Mouse (Mus musculus) CH12.LX (cell line): Measurements from ENCODE around the gene Cit. TPM values are rescaled to one million over a fixed set of nuclear protein-coding genes. Genes with fewer than 3 reads are reported as not detected.

Source experiments
- DNase-seq: peaks from one replicate; pipeline ENCODE4 v3.0.0-alpha.2; 2013; ENCODE audit errors: extremely low read depth
- H3K27ac ChIP-seq: 2 replicates; pipeline ENCODE4 v1.5.1; 2012; ENCODE audit warnings: low read depth, mild to moderate bottlenecking, control low read depth, moderate library complexity; ENCODE audit not compliant: insufficient read depth
- H3K27me3 ChIP-seq: replicated peaks from 2 replicates; pipeline ENCODE3; 2012; ENCODE audit warnings: inconsistent platforms
- H3K36me3 ChIP-seq, 2 experiments: replicated peaks in 1 of 2; 2 replicates each; pipeline versions ENCODE3 to v1.6.1; 2012; ENCODE audit warnings: inconsistent platforms in 1 of 2, low read length in 1 of 2, mild to moderate bottlenecking in 1 of 2, mixed read lengths in 1 of 2, moderate library complexity in 1 of 2; ENCODE audit not compliant: control insufficient read depth in 1 of 2, insufficient read depth in 1 of 2
- H3K4me1 ChIP-seq, 2 experiments: 2 replicates each; pipeline ENCODE4 v1.6.1; 2012; ENCODE audit warnings: inconsistent platforms in 1 of 2, moderate library complexity in 1 of 2; ENCODE audit not compliant: insufficient read depth in 2 of 2, control insufficient read depth in 1 of 2
- H3K4me2 ChIP-seq: 2 replicates; pipeline ENCODE4 v1.6.1; 2012; ENCODE audit warnings: low read depth, mild to moderate bottlenecking, control low read depth; ENCODE audit not compliant: poor library complexity, insufficient read depth, severe bottlenecking
- H3K4me3 ChIP-seq, 3 experiments: fragments of 150-350 bp in 1 of 3; sonication (generic) in 1 of 3; replicated peaks in 1 of 3; 2 replicates each; pipeline versions ENCODE3 to v1.5.1; 2011 to 2012; ENCODE audit warnings: low read depth in 2 of 3, low read length in 2 of 3, mild to moderate bottlenecking in 2 of 3, moderate library complexity in 2 of 3, control low read depth in 1 of 3, improper control_type of control experiment in 1 of 3, inconsistent platforms in 1 of 3, mixed read lengths in 1 of 3; ENCODE audit not compliant: poor library complexity in 1 of 3
- H3K79me2 ChIP-seq: replicated peaks from 2 replicates; pipeline ENCODE4 v1.6.1; 2012; ENCODE audit warnings: mild to moderate bottlenecking, moderate library complexity; ENCODE audit not compliant: control insufficient read depth, poor library complexity, insufficient read depth, severe bottlenecking; ENCODE audit errors: extremely low read depth
- H3K9ac ChIP-seq: 2 replicates; pipeline ENCODE4 v1.6.1; 2012; ENCODE audit warnings: low read depth, mild to moderate bottlenecking, control low read depth, moderate library complexity; ENCODE audit not compliant: insufficient read depth
- H3K9me3 ChIP-seq: replicated peaks from 2 replicates; pipeline ENCODE3; 2012; ENCODE audit warnings: low read length, inconsistent platforms, mixed read lengths
- BHLHE40 ChIP-seq: IDR thresholded peaks from 2 replicates; pipeline ENCODE4 v1.6.1; 2011; ENCODE audit warnings: mild to moderate bottlenecking, low read depth, low read length, improper control_type of control experiment
- CHD2 ChIP-seq: IDR thresholded peaks from 2 replicates; pipeline ENCODE4 v1.6.1; 2011; ENCODE audit warnings: low read length, improper control_type of control experiment
- E2F4 ChIP-seq: IDR thresholded peaks from 2 replicates; pipeline ENCODE4 v1.6.1; 2011; ENCODE audit warnings: low read depth, low read length, improper control_type of control experiment; ENCODE audit not compliant: insufficient replicate concordance
- ETS1 ChIP-seq: conservative IDR thresholded peaks from 2 replicates; pipeline ENCODE4 v1.6.1; 2012; ENCODE audit warnings: low read depth, mild to moderate bottlenecking, inconsistent platforms, low read length, improper control_type of control experiment, moderate library complexity
- GABPA ChIP-seq: IDR thresholded peaks from 2 replicates; pipeline ENCODE4 v1.6.1; 2012; ENCODE audit warnings: low read depth, low read length, improper control_type of control experiment, inconsistent platforms; ENCODE audit not compliant: insufficient replicate concordance
- HCFC1 ChIP-seq: IDR thresholded peaks from 2 replicates; pipeline ENCODE4 v1.6.1; 2012; ENCODE audit warnings: low read depth, mild to moderate bottlenecking, inconsistent platforms, low read length, improper control_type of control experiment
- IRF4 ChIP-seq: IDR thresholded peaks from 2 replicates; pipeline ENCODE4 v1.6.1; 2014; ENCODE audit warnings: low read depth, mild to moderate bottlenecking, inconsistent platforms, low read length, improper control_type of control experiment
- JUN ChIP-seq: IDR thresholded peaks from 2 replicates; pipeline ENCODE4 v1.6.1; 2011; ENCODE audit warnings: low read depth, mild to moderate bottlenecking, low read length, improper control_type of control experiment, moderate library complexity; ENCODE audit not compliant: insufficient read depth
- JUND ChIP-seq: conservative IDR thresholded peaks from 2 replicates; pipeline ENCODE4 v1.6.1; 2011; ENCODE audit warnings: low read depth, low read length, improper control_type of control experiment
- KAT2A ChIP-seq: IDR thresholded peaks from 2 replicates; pipeline ENCODE4 v1.6.1; 2012; ENCODE audit warnings: low read length, improper control_type of control experiment, inconsistent platforms; ENCODE audit not compliant: insufficient replicate concordance
- MAX ChIP-seq: IDR thresholded peaks from 2 replicates; pipeline ENCODE4 v1.6.1; 2011; ENCODE audit warnings: low read length, improper control_type of control experiment
- MAZ ChIP-seq: IDR thresholded peaks from 2 replicates; pipeline ENCODE4 v1.6.1; 2012; ENCODE audit warnings: low read depth, mild to moderate bottlenecking, inconsistent platforms, low read length, improper control_type of control experiment, moderate library complexity
- MXI1 ChIP-seq: IDR thresholded peaks from 2 replicates; pipeline ENCODE4 v1.6.1; 2011; ENCODE audit warnings: mild to moderate bottlenecking, low read depth, low read length, improper control_type of control experiment
- POLR2A ChIP-seq: IDR thresholded peaks from 2 replicates; pipeline ENCODE4 v1.6.1; 2011; ENCODE audit warnings: low read depth, mild to moderate bottlenecking, improper control_type of control experiment, low read length
- POLR2AphosphoS2 ChIP-seq: IDR thresholded peaks from 2 replicates; pipeline ENCODE4 v1.6.1; 2011; ENCODE audit warnings: low read depth, low read length, improper control_type of control experiment
- SMC3 ChIP-seq: IDR thresholded peaks from 2 replicates; pipeline ENCODE4 v1.6.1; 2011; ENCODE audit warnings: low read depth, low read length, improper control_type of control experiment
- TCF12 ChIP-seq: IDR thresholded peaks from 2 replicates; pipeline ENCODE4 v1.6.1; 2014; ENCODE audit warnings: low read depth, mild to moderate bottlenecking, inconsistent platforms, low read length, improper control_type of control experiment
- UBTF ChIP-seq: IDR thresholded peaks from 2 replicates; pipeline ENCODE4 v1.6.1; 2012; ENCODE audit warnings: low read depth, mild to moderate bottlenecking, inconsistent platforms, low read length, improper control_type of control experiment, moderate library complexity
- USF1 ChIP-seq: IDR thresholded peaks from 2 replicates; pipeline ENCODE4 v1.6.1; 2014; ENCODE audit warnings: low read depth, mild to moderate bottlenecking, inconsistent platforms, low read length, improper control_type of control experiment
- USF2 ChIP-seq: conservative IDR thresholded peaks from 2 replicates; pipeline ENCODE4 v1.6.1; 2011; ENCODE audit warnings: low read depth, low read length, improper control_type of control experiment
- ZNF384 ChIP-seq: IDR thresholded peaks from 2 replicates; pipeline ENCODE4 v1.6.1; 2012; ENCODE audit warnings: low read depth, low read length, improper control_type of control experiment, inconsistent platforms
- dilution Hi-C: fragments of 300-500 bp; cut with MboI; formaldehyde crosslinking; loops from 2 replicates; pipeline ENCODE4 v1.14.3; 2020; ENCODE audit warnings: low sequenced_read_pairs; ENCODE audit not compliant: extremely low pct_unique_long_range_greater_than_20kb, extremely low pct_ligation_motif_present
- in situ Hi-C: fragments of 300-500 bp; cut with MboI; formaldehyde crosslinking; loops from 3 replicates; pipeline ENCODE4 v1.14.3; 2019; ENCODE audit warnings: low sequenced_read_pairs, low pct_ligation_motif_present, low pct_unique_long_range_greater_than_20kb, mixed read lengths
- polyA plus RNA-seq: library from polyadenylated mRNA; unstranded; fragments of >175 nt; gene quantifications from 2 replicates; pipeline ENCODE4 v1.2.1, GENCODE M21; 2012; ENCODE audit warnings: low read depth; ENCODE audit not compliant: insufficient read length
- total RNA-seq, 2 experiments: library from RNA; depleted of rRNA; stranded (reverse); fragments of 300-350 nt in 1 of 2; fragments of >200 nt in 1 of 2; gene quantifications; 2 replicates each; pipeline ENCODE4 v1.2.3; 2012 to 2014

The Cit gene
- total and polyA plus RNA-seq, 3 experiments = 7.0 to 24.9 (median 16.2) TPM

- Histone ChIP-seq H3K36me3 (peaks cover 52 to 89% of the 10 kb centered on the region in 2 experiments), H3K4me1 (no peaks in the 10 kb centered on the region), H3K9ac (no peak overlapping the region), H3K27ac (no peak overlapping the region), H3K4me2 (no peak overlapping the region), H3K27me3 (no peaks in the 10 kb centered on the region), H3K9me3 (no peaks in the 10 kb centered on the region), H3K79me2 (no peaks in the 10 kb centered on the region), H3K4me3 (no peak overlapping the region)
- in situ Hi-C loops = no loop called here
- TF ChIP-seq ETS1 (no peak), MAZ (no peak), MXI1 (no peak), JUND (no peak), UBTF (no peak), E2F4 (no peak), ZNF384 (no peak), SMC3 (no peak), POLR2AphosphoS2 (no peak), GABPA (no peak), MAX (no peak), USF2 (no peak), TCF12 (no peak), JUN (no peak), IRF4 (no peak), USF1 (no peak)
- no peak for DNase-seq
- dilution Hi-C loops = no loop called here
Measured at GRCm38 (mm10) chr5:115859461-115859860, 14.4 kb downstream of the Cit start.

DNA sequence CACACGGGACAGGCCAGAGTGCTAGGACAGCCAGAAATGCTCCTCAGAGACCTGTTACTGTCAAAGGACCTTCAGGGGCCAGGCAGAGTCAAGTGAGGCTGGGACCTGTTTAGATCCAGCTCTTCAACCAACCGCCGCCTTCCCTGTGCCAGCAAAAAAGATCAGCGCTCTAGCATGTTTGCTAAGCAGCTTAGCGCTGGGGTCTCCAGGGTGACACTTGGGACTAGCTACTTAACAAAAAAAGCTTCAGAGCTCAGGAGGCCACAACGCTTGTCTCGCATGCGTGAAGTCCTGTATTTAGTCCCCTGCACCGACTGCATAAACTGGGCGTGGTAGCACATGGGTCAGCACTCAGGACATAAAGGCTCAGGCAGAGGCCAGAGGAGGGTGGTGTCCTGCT lies 16.9 kb downstream of the Cit start:
- dilution Hi-C loops = no loop called here
- H3K36me3 ChIP-seq = peaks cover 46 to 94% of the 10 kb centered on the region in 2 experiments
- H3K27ac ChIP-seq = no peak overlapping the region
- DNase-seq = no peak
- H3K4me3 ChIP-seq = no peak overlapping the region
- H3K27me3 ChIP-seq = no peaks in the 10 kb centered on the region
- no peaks in the 10 kb centered on the region for H3K4me1 ChIP-seq
- H3K4me2 ChIP-seq = no peak overlapping the region
- TF ChIP-seq CHD2 (no peak), BHLHE40 (no peak), ZNF384 (no peak), HCFC1 (no peak), MAZ (no peak), KAT2A (no peak), USF1 (no peak), POLR2A (no peak)
- in situ Hi-C loops = no loop called here
- no peak overlapping the region for H3K9ac ChIP-seq
- no peaks in the 10 kb centered on the region for H3K9me3 ChIP-seq
- no peaks in the 10 kb centered on the region for H3K79me2 ChIP-seq
